Mouse (Mus musculus) left cerebral cortex, postnatal 10 days (tissue): ENCODE measurements around the gene Hmgb4. TPM values are rescaled to one million over a fixed set of nuclear protein-coding genes. Genes with fewer than 3 reads are reported as not detected.
A peak's percentile ranks its signal among the peaks of the same experiment; 100 is the strongest.

Experiments used
- DNase-seq, 2 experiments: peaks; one replicate each; pipeline ENCODE4 v3.0.0; 2021 to 2022; ENCODE audit warnings: low spot score in 2 of 2, mixed read lengths in 1 of 2; ENCODE audit errors: extremely low spot score in 1 of 2
- intact Hi-C: fragments of 180-260 bp; cut with DNase I; formaldehyde crosslinking; loops from one replicate; pipeline ENCODE4 v1.15.1; 2025
- total RNA-seq, 2 experiments: library from RNA; stranded (reverse); gene quantifications; 2 replicates each; pipeline ENCODE4 v1.2.3; 2021

Gene Hmgb4
- total RNA-seq, 2 experiments from 2014 or later = 0.49 to 0.51 TPM

DNA sequence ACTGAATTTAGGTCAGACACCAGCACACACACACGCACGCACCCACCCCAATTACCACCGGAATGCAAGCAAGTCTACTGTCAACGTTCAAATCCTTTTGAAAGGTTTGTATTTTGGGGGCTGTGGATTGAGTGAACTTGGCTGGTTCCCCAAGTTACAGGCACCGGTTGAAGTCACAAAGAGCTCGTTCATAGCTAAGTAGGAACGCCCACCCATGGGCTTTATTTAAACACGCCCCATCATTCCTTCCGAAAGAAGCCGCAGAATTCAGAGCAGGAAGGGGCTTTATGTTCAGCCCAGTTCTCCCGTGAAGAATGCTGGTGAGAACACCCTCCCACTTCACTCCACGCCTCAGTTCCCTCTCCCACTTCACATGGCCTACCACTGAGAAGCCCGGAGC lies 27.3 kb downstream of the Hmgb4 start:
- intact Hi-C loops = loop anchor here (10.0 kb wide), 1 partner anchor 149 kb away; no protein-coding TSS in a partner anchor
- DNase-seq = no peak

DNA sequence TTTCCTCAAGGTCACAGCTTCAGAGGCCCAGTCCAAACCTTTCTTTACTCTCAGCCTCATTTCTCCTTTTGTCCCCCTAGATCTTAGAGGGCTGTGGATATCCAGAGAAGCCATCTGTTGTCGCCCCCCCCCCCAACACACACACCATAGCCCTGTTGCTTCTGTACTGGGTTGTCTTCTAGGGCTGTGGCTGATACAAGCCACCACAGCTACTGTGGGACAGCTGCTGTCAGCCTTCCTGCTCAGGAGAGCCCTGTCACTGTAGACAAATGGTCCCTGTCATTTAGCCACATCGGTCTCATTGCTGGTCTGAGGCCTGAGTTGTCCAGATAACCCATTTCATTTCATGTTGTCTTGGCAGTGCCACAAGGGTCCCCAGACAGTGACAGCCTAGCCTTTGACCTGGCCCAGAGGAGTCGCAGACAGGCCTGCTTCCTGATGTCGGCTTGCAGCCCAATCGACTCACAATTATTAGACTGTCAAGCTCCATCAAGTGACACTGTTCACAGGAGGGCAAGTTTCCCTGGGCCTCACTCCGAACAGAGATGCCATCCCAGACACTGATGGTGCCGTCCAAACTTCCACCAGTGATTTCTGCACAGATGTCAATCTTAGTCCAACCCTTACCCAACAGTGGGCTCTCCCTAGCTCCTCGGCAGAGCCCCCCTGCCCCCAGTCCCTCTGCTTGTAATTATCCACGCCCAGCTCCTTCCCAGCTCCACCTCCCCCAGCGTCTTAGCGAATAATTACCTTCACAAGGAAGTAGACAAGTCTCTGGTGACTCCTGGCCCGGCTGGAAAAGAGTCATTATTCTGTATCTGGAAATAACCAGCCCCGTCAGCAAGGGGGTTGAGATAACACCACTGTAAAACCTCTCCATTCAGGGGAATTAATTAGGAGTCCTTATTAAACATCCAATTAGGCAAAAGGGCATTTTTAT lies 33.1 kb downstream of the Hmgb4 start:
- no peak for DNase-seq
- intact Hi-C loops = no loop called here

DNA sequence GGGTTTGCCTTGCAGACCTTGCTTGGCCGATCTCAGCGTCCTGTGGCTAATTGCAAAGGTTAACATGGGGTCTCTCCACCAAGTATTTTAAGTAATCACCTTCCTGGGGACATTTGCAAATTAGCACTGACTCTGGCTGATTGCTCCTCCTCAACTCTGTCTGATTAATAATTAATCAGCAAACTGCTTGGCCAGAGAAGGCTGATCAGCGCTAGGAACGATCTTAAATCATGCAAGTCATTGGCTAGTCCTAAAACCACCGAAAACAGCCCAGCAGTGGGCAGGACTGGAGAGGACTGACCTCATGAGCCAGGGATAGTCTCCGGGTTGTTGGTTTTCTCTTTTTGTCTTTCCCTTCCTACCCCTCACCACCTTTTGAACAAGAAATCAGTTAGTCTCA lies 36.3 kb downstream of the Hmgb4 start:
- no peak for DNase-seq
- intact Hi-C loops = no loop called here

DNA sequence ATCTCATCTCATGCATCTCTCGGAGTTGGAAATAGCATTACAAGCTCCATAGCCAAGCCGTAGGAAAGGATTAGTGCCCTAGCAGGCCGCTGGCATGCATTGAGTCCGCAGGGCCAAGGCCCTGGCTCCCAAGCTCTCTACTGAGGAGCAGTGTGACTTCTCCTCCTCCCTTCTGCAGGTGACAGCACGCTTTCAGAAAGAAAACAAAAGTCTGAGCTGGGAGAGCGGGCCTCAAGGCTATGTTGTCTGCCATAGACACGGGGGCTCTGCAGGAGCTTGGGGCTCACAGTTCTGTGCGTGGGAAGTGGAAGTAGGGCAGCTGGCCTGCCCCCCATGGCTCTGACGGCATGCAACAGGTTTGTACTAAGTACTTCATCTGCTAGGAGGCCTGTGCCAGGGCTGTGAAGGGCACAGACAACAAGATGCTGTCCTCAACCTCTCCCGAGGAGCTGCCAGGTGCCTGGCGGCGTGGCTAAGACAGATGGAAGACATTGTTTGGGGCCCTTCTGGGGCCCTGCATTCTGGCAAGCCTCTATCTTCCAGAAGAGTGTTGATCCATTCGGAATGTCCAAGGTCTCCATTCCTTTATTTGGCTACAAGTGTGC lies 42.7 kb downstream of the Hmgb4 start:
- intact Hi-C loops = no loop called here
- DNase-seq = peak in 1 of 2 experiments; percentile 41
